Mouse (Mus musculus) ES-E14 (cell line): Measurements from ENCODE around the gene Dhrs9. TPM values are rescaled to one million over a fixed set of nuclear protein-coding genes. Genes with fewer than 3 reads are reported as not detected.

Source experiments
- DNase-seq: peaks from one replicate; pipeline ENCODE4 v3.0.0-alpha.2; 2013; ENCODE audit warnings: low read depth, low spot score
- H3K27ac ChIP-seq: 2 replicates; pipeline ENCODE4 v1.5.1; 2012; ENCODE audit warnings: low read depth, mild to moderate bottlenecking, low read length, moderate library complexity, mixed read lengths; ENCODE audit not compliant: poor library complexity, insufficient read depth, severe bottlenecking
- H3K36me3 ChIP-seq: 2 replicates; pipeline ENCODE4 v1.6.1; 2012; ENCODE audit warnings: mild to moderate bottlenecking, low read length, moderate library complexity, mixed read lengths; ENCODE audit not compliant: control insufficient read depth, poor library complexity, insufficient read depth, severe bottlenecking
- H3K4me1 ChIP-seq, 2 experiments: fragments of 150-350 bp in 1 of 2; sonication (generic) in 1 of 2; 2 replicates each; pipeline ENCODE4 v1.6.1; 2012; ENCODE audit warnings: low read length in 2 of 2, mild to moderate bottlenecking in 1 of 2, mixed read lengths in 1 of 2; ENCODE audit not compliant: control insufficient read depth in 2 of 2, insufficient read depth in 2 of 2, poor library complexity in 1 of 2
- H3K4me3 ChIP-seq, 2 experiments: fragments of 150-350 bp in 1 of 2; sonication (generic) in 1 of 2; 2 replicates each; pipeline ENCODE4 v1.5.1; 2012; ENCODE audit warnings: low read length in 2 of 2, low read depth in 1 of 2, mild to moderate bottlenecking in 1 of 2, mixed read lengths in 1 of 2; ENCODE audit not compliant: insufficient read depth in 1 of 2, poor library complexity in 1 of 2, severe bottlenecking in 1 of 2
- H3K9ac ChIP-seq: 2 replicates; pipeline ENCODE4 v1.6.1; 2012; ENCODE audit warnings: low read depth, mild to moderate bottlenecking, low read length, mixed read lengths; ENCODE audit not compliant: poor library complexity, insufficient read depth, severe bottlenecking
- H3K9me3 ChIP-seq: fragments of 150-350 bp; sonication (generic); 2 replicates; pipeline ENCODE4 v1.6.1; 2012; ENCODE audit warnings: low read depth, mild to moderate bottlenecking, low read length; ENCODE audit not compliant: control insufficient read depth, insufficient read depth
- CHD2 ChIP-seq: IDR thresholded peaks from 2 replicates; pipeline ENCODE4 v1.6.1; 2014; ENCODE audit warnings: mild to moderate bottlenecking, low read depth, low read length, inconsistent platforms
- HCFC1 ChIP-seq: IDR thresholded peaks from 2 replicates; pipeline ENCODE4 v1.6.1; 2012; ENCODE audit warnings: low read length, inconsistent platforms, borderline replicate concordance; ENCODE audit not compliant: insufficient read depth
- MAFK ChIP-seq: IDR thresholded peaks from 2 replicates; pipeline ENCODE4 v1.6.1; 2014; ENCODE audit warnings: mild to moderate bottlenecking, low read depth, low read length, inconsistent platforms; ENCODE audit not compliant: insufficient read depth
- ZC3H11A ChIP-seq: IDR thresholded peaks from 2 replicates; pipeline ENCODE4 v1.6.1; 2012; ENCODE audit warnings: low read depth, mild to moderate bottlenecking, inconsistent platforms, low read length, borderline replicate concordance
- ZNF384 ChIP-seq: IDR thresholded peaks from 2 replicates; pipeline ENCODE4 v1.6.1; 2012; ENCODE audit warnings: low read depth, low read length, inconsistent platforms
- in situ Hi-C, 2 experiments: fragments of 600-800 bp; cut with MboI; formaldehyde crosslinking; loops; one replicate each; pipeline ENCODE4 v1.15.1; 2025; ENCODE audit warnings: low sequenced_read_pairs in 2 of 2, inconsistent platforms in 1 of 2; ENCODE audit not compliant: unreplicated experiment in 2 of 2
- total RNA-seq: library from RNA; depleted of rRNA; stranded (reverse); fragments of 300-350 nt; gene quantifications from 2 replicates; pipeline ENCODE4 v1.2.3, GENCODE M21; 2012

Gene Dhrs9
- total RNA-seq, 1 experiment, result 0.40 TPM

GRCm38 (mm10) chr2:69396760-69397435 is 16.7 kb downstream of the Dhrs9 start:
- H3K9ac ChIP-seq, result no peak overlapping the region
- no peak for DNase-seq
- H3K4me1 ChIP-seq, result no peaks in the 10 kb centered on the region
- H3K27ac ChIP-seq, result no peak overlapping the region
- no peaks in the 10 kb centered on the region for H3K36me3 ChIP-seq
- no peak overlapping the region for H3K4me3 ChIP-seq
- in situ Hi-C loops, result no loop called here
- no peaks in the 10 kb centered on the region for H3K9me3 ChIP-seq
- TF ChIP-seq CHD2, result no peak
- TF ChIP-seq MAFK, result no peak
- no peak for TF ChIP-seq ZNF384
- TF ChIP-seq ZC3H11A, result no peak
- no peak for TF ChIP-seq HCFC1

GRCm38 (mm10) chr2:69400866-69401604 is 20.8 kb downstream of the Dhrs9 start:
- in situ Hi-C loops, result no loop called here
- TF ChIP-seq ZC3H11A (no peak), HCFC1 (no peak), CHD2 (no peak), MAFK (no peak), ZNF384 (no peak)
- Histone ChIP-seq H3K4me1 (no peaks in the 10 kb centered on the region), H3K27ac (no peak overlapping the region), H3K4me3 (no peak overlapping the region), H3K9me3 (no peaks in the 10 kb centered on the region), H3K9ac (no peak overlapping the region), H3K36me3 (no peaks in the 10 kb centered on the region)
- no peak for DNase-seq

GRCm38 (mm10) chr2:69401891-69402290 is 21.6 kb downstream of the Dhrs9 start:
- Histone ChIP-seq H3K9me3 (no peaks in the 10 kb centered on the region), H3K27ac (no peak overlapping the region), H3K4me1 (no peaks in the 10 kb centered on the region), H3K36me3 (no peaks in the 10 kb centered on the region), H3K4me3 (no peak overlapping the region), H3K9ac (no peak overlapping the region)
- DNase-seq, result no peak
- in situ Hi-C loops, result no loop called here
- no peak for TF ChIP-seq MAFK
- no peak for TF ChIP-seq HCFC1
- TF ChIP-seq ZNF384, result no peak
- TF ChIP-seq CHD2, result no peak
- TF ChIP-seq ZC3H11A, result no peak

DNA sequence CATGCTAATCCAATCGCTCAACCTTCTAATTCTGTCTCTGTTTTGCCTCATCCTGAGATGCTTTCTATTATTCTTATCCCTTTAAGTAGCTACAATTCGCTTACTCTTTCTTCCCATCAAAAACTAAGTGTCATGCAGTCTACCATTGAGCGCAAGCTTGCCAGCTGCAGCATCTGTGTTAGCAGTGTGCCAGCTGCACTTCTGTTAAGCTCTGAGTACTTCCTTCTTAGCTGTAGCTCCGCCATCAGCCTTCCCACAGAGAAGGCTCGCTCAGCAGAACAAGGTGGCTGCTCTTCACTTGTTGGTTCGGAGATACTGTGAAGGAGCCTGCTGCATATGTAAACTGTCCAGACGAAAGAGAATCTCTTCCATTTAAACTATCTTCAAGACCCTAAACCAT is 22.1 kb downstream of the Dhrs9 start:
- no peak overlapping the region for H3K9ac ChIP-seq
- TF ChIP-seq ZC3H11A (no peak), CHD2 (no peak), MAFK (no peak), HCFC1 (no peak), ZNF384 (no peak)
- in situ Hi-C loops, result no loop called here
- DNase-seq, result no peak
- no peaks in the 10 kb centered on the region for H3K9me3 ChIP-seq
- H3K4me1 ChIP-seq, result no peaks in the 10 kb centered on the region
- H3K4me3 ChIP-seq, result no peak overlapping the region
- no peak overlapping the region for H3K27ac ChIP-seq
- no peaks in the 10 kb centered on the region for H3K36me3 ChIP-seq
